Mouse (Mus musculus): Measurements from ENCODE around the gene Olfr432.
"Not testable (repeated sequence)": the region's sequence is repeated elsewhere in the genome, so short reads cannot be mapped to it uniquely, and the experiment has no call there.

DNA sequence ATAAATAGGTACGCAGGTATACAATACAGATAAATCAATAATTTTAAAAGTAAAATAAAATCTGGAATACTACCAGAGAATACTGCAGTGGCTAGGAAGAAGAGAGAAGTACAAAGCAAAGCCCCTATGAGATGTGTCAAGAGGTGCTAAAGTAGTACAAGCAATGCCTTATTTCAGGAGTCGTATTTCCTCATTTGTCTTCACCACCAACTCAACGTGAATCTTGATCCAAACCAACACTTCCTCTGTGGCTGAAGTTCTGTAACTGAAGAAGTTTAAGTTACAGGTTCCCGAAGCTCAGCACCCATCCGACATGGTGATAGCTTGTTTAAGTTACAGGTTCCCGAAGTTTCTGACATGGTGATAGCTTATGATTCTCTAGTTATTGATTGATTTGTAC lies 778 bp upstream of the Olfr432 start:
- TF ChIP-seq POLR2A (IDR thresholded peaks at IDR 0.05; ENCODE audit: insufficient read depth, low read length); CTCF (IDR thresholded peaks at IDR 0.05; ENCODE audit: low read depth, low read length): not testable (repeated sequence)
